Mouse (Mus musculus) ES-E14 (cell line): ENCODE results near the gene Ccr4.

ENCODE experiments used
- CHD2 ChIP-seq: IDR thresholded peaks from 2 replicates; pipeline ENCODE4 v1.6.1; 2014; ENCODE audit warnings: mild to moderate bottlenecking, low read depth, low read length, inconsistent platforms
- MAFK ChIP-seq: IDR thresholded peaks from 2 replicates; pipeline ENCODE4 v1.6.1; 2014; ENCODE audit warnings: mild to moderate bottlenecking, low read depth, low read length, inconsistent platforms; ENCODE audit not compliant: insufficient read depth
- ZC3H11A ChIP-seq: IDR thresholded peaks from 2 replicates; pipeline ENCODE4 v1.6.1; 2012; ENCODE audit warnings: low read depth, mild to moderate bottlenecking, inconsistent platforms, low read length, borderline replicate concordance
- ZNF384 ChIP-seq: IDR thresholded peaks from 2 replicates; pipeline ENCODE4 v1.6.1; 2012; ENCODE audit warnings: low read depth, low read length, inconsistent platforms

- no peak for TF ChIP-seq ZC3H11A
- no peak for TF ChIP-seq CHD2
- TF ChIP-seq ZNF384: no peak
- no peak for TF ChIP-seq MAFK
Measured at GRCm38 (mm10) chr9:114538996-114539563, 34.4 kb upstream of the Ccr4 start.
